ENCODE assay signal across 9 mouse cellular contexts in genomic region chr12:104069620-104070019, GRCm38 (mm10). TPM values are rescaled to one million over a fixed set of nuclear protein-coding genes. Genes with fewer than 3 reads are reported as not detected.
DNase-seq lines count a peak whose midpoint lies in the region; ATAC-seq and TF ChIP-seq lines count a peak whose summit lies in the region.
"Had no signal": no experiment of that assay in that cellular context is flagged by ENCODE, and none has a peak within 500 bp of the region (broad histone marks: within the 10 kb centered on the region; RNA-seq: fewer than 3 reads in every experiment).

No protein-coding gene starts in this region.

- H3K4me2 ChIP-seq in hindbrain, embryonic 12.5 days (replicated peaks), result no peak overlapping the region

- H3K36me3 ChIP-seq in ES-Bruce4 (ENCODE audit: control insufficient read depth, insufficient read depth, low read length, poor library complexity, severe bottlenecking), result no peaks in the 10 kb centered on the region
- H3K36me3 ChIP-seq in forebrain, embryonic 10.5 days (replicated peaks), result no peaks in the 10 kb centered on the region
- H3K36me3 ChIP-seq in hindbrain, embryonic 12.5 days, result no peaks in the 10 kb centered on the region

- H3K27ac ChIP-seq in ES-Bruce4 (ENCODE audit: insufficient read depth, low read length), result no peak overlapping the region
- H3K27ac ChIP-seq in forebrain, embryonic 10.5 days, result no peak overlapping the region
- H3K27ac ChIP-seq in hindbrain, embryonic 12.5 days, result no peak overlapping the region

- H3K4me1 ChIP-seq in ES-Bruce4 (ENCODE audit: control insufficient read depth, insufficient read depth, low read length), result no peaks in the 10 kb centered on the region
- H3K4me1 ChIP-seq in forebrain, embryonic 10.5 days, result no peaks in the 10 kb centered on the region
- no peaks in the 10 kb centered on the region for H3K4me1 ChIP-seq in hindbrain, embryonic 12.5 days

- H3K4me3 ChIP-seq in ES-Bruce4 (ENCODE audit: low read depth, low read length), result no peak overlapping the region
- H3K4me3 ChIP-seq in forebrain, embryonic 10.5 days, result no peak overlapping the region
- H3K4me3 ChIP-seq in hindbrain, embryonic 12.5 days, result no peak overlapping the region

- peak; percentile 75 for TF ChIP-seq CTCF in ES-Bruce4 (IDR thresholded peaks at IDR 0.05; ENCODE audit: low read depth, low read length)

- WGBS in forebrain, embryonic 10.5 days, result 8% methylated on average over 2 of the region's 2 CpGs
- WGBS in hindbrain, embryonic 12.5 days, result 4% methylated on average over 2 of the region's 2 CpGs

- ATAC-seq in hindbrain, embryonic 12.5 days (ENCODE audit: low FRiP score), result peak; percentile 32; the same call in 1 of the 2 replicates

- no peak for TF ChIP-seq EP300 in ES-Bruce4 (IDR thresholded peaks at IDR 0.05; ENCODE audit: insufficient read depth, low read depth, low read length)

- H3K9me3 ChIP-seq in ES-Bruce4 (replicated peaks; ENCODE audit: control insufficient read depth, insufficient read depth, low read length, poor library complexity, severe bottlenecking), result no peaks in the 10 kb centered on the region
- H3K9me3 ChIP-seq in forebrain, embryonic 10.5 days, result no peaks in the 10 kb centered on the region
- no peaks in the 10 kb centered on the region for H3K9me3 ChIP-seq in hindbrain, embryonic 12.5 days (replicated peaks)

- no peak overlapping the region for H3K9ac ChIP-seq in ES-Bruce4 (ENCODE audit: low read depth, poor library complexity, severe bottlenecking)
- H3K9ac ChIP-seq in hindbrain, embryonic 12.5 days, result no peak overlapping the region

- DNase-seq in adrenal gland, postnatal 4 days (ENCODE audit: low spot score in 2 of 2), result peak; percentile 22 to 53
- peak; percentile 53 for DNase-seq in forebrain, embryonic 10.5 days (ENCODE audit: extremely low spot score, low spot score)
- DNase-seq in layer of hippocampus, postnatal 14 days (ENCODE audit: low spot score in 2 of 2), result peak; percentile 75 to 82
- DNase-seq in lung, postnatal 36 days, result peak; percentile 87
- DNase-seq in right cerebral cortex, adult 18-20 months, result peak; percentile 78
- peak; percentile 57 for DNase-seq in yolk sac, embryonic 10.5 days (ENCODE audit: low spot score)

- H3K27me3 ChIP-seq in ES-Bruce4 (ENCODE audit: control insufficient read depth, insufficient read depth, low read length, poor library complexity, severe bottlenecking), result no peaks in the 10 kb centered on the region
- H3K27me3 ChIP-seq in forebrain, embryonic 10.5 days (ENCODE audit: poor library complexity, severe bottlenecking), result no peaks in the 10 kb centered on the region
- no peaks in the 10 kb centered on the region for H3K27me3 ChIP-seq in hindbrain, embryonic 12.5 days

- no peak for TF ChIP-seq POLR2A in ES-Bruce4 (IDR thresholded peaks at IDR 0.05; ENCODE audit: insufficient read depth, low read length)

RNA-seq across cellular contexts. Expression of gene Serpina12, which starts 25.4 kb away (rescaled TPM):
- polyA plus RNA-seq in ES-Bruce4 (2011; ENCODE audit: insufficient read depth, insufficient read length, low read depth, missing spikeins), result not detected in 2 replicates
- total RNA-seq in adrenal gland, postnatal 4 days (2021), result under 1 TPM in 1 of 2 experiments, not detected in 1; 0.08 TPM
- polyA plus RNA-seq in forebrain, embryonic 10.5 days (2016; fragmentation: Nextera tagmentation; extraction: Ambion mirVana), result not detected in 2 replicates
- polyA plus RNA-seq in hindbrain, embryonic 12.5 days (2016; fragmentation: Nextera tagmentation; extraction: Ambion mirVana), result not detected in 2 replicates
- total RNA-seq in layer of hippocampus, postnatal 14 days (2021), result not detected
- polyA plus RNA-seq: heart, embryonic 14.5 days had no signal

RNA-seq across cellular contexts. Expression of gene Serpina5, which starts 31.3 kb away (rescaled TPM):
- not detected in 2 replicates for polyA plus RNA-seq in ES-Bruce4 (2011; ENCODE audit: insufficient read depth, insufficient read length, low read depth, missing spikeins)
- under 1 TPM; 0.22 to 0.51 TPM for total RNA-seq in adrenal gland, postnatal 4 days (2021)
- polyA plus RNA-seq in forebrain, embryonic 10.5 days (2016; fragmentation: Nextera tagmentation; extraction: Ambion mirVana), result not detected in 2 replicates
- polyA plus RNA-seq in hindbrain, embryonic 12.5 days (2016; fragmentation: Nextera tagmentation; extraction: Ambion mirVana), result not detected in 2 replicates
- total RNA-seq in layer of hippocampus, postnatal 14 days (2021), result not detected
- polyA plus RNA-seq: heart, embryonic 14.5 days had no signal

RNA-seq across cellular contexts. Expression of gene Serpina3a, which starts 42.9 kb away (rescaled TPM):
- polyA plus RNA-seq in ES-Bruce4 (2011; ENCODE audit: insufficient read depth, insufficient read length, low read depth, missing spikeins), result not detected in 2 replicates
- total RNA-seq in adrenal gland, postnatal 4 days (2021), result not detected
- not detected in 2 replicates for polyA plus RNA-seq in forebrain, embryonic 10.5 days (2016; fragmentation: Nextera tagmentation; extraction: Ambion mirVana)
- polyA plus RNA-seq in hindbrain, embryonic 12.5 days (2016; fragmentation: Nextera tagmentation; extraction: Ambion mirVana), result not detected in 2 replicates
- not detected for total RNA-seq in layer of hippocampus, postnatal 14 days (2021)
- polyA plus RNA-seq: heart, embryonic 14.5 days had no signal

RNA-seq across cellular contexts. Expression of gene Serpina9, which starts 56.1 kb away (rescaled TPM):
- not detected in 2 replicates for polyA plus RNA-seq in ES-Bruce4 (2011; ENCODE audit: insufficient read depth, insufficient read length, low read depth, missing spikeins)
- under 1 TPM in 1 of 2 experiments, not detected in 1; 0.17 TPM for total RNA-seq in adrenal gland, postnatal 4 days (2021)
- polyA plus RNA-seq in forebrain, embryonic 10.5 days (2016; fragmentation: Nextera tagmentation; extraction: Ambion mirVana), result not detected in 2 replicates
- 0.08 TPM in 1 of 2 replicates, not detected in the other for polyA plus RNA-seq in hindbrain, embryonic 12.5 days (2016; fragmentation: Nextera tagmentation; extraction: Ambion mirVana)
- under 1 TPM in 1 of 2 experiments, not detected in 1; 0.18 TPM for total RNA-seq in layer of hippocampus, postnatal 14 days (2021)

RNA-seq across cellular contexts. Expression of gene Serpina3b, which starts 58.2 kb away (rescaled TPM):
- not detected in 2 replicates for polyA plus RNA-seq in ES-Bruce4 (2011; ENCODE audit: insufficient read depth, insufficient read length, low read depth, missing spikeins)
- total RNA-seq in adrenal gland, postnatal 4 days (2021), result under 1 TPM in 1 of 2 experiments, not detected in 1; 0.70 TPM
- polyA plus RNA-seq in forebrain, embryonic 10.5 days (2016; fragmentation: Nextera tagmentation; extraction: Ambion mirVana), result not detected in 2 replicates
- not detected in 2 replicates for polyA plus RNA-seq in hindbrain, embryonic 12.5 days (2016; fragmentation: Nextera tagmentation; extraction: Ambion mirVana)
- not detected for total RNA-seq in layer of hippocampus, postnatal 14 days (2021)
- polyA plus RNA-seq: heart, embryonic 14.5 days had no signal
